Mouse (Mus musculus) cerebral cortex, adult 2 months (tissue): ENCODE results near the gene Zfp575.

Experiments
- WGBS: fragments of 180-500 bp; shearing (Covaris S2); methylation state at CpG from one replicate; pipeline ENCODE4 v1.1.7; 2018; 5-methylcytosine and 5-hydroxymethylcytosine counted together

The Zfp575 gene

DNA sequence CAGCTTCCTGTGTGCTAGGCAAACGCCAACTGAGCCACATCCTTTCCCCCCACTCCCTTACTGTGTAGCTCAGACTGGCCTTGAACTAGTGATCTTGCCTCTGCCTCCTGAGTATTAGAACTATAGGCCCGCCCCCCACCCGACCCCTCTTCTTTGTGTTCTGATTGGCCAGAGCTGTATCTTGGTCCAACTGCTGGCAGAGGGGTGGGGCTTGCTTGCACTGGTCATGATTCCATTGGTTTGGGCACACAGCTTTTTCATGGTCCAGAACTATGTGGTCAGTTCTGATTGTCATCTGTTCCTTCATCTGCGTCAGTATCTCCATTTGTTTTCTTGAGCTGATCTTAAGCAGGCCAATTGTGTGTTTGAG lies 23.6 kb downstream of the Zfp575 start:
- WGBS = 91% methylated on average over 4 of the region's 4 CpGs

DNA sequence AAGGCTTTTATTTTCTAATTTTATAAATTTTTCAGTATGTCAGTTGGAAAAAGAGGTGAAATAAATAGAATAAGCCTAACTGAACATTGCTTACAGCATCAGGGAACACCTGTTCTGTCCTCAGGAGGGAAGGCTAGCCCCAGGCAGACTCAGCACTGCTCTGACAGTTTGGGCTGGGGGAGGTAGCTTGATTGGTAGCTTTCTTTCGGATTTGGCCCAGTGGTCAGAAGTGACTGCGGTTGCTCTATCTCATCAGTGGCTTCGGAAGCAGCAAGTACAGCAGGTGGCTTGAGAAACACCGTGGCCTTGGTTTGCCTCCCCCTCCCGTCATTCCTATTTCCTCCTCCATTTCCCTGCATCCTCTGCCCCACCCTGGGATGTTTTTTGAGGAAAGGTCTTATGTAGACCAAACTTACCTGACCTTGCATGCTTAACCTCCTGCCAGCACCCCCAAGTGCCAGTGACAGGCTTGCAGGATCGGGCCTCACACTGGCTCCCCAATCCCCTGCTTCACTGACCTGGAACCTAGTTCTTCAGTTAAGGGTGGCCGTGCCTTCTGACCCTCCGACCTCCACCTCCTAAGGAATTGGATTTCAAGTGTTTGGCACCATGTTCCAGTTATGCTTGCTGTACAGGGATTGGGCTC lies 24.1 kb downstream of the Zfp575 start:
- 91% methylated on average over 8 of the region's 8 CpGs for whole genome bisulfite sequencing

DNA sequence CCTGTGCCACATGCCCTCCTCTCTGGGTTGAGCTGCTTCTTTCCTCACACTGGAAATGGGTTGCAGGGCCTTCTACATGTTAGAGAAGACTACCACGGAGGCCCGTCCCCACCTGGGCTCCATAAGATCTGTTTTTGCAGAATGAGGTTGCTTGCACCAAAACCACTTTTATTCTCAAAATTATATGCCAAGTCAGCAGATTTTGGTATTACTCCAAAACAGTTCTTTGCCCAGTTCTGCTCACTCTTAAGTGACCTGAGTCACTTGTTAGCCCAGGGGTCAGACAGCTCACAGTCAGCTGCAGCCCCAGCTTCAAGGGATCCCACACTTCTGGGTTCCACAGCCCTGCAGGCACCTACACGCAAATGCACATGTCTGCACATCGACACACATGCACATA lies 26.0 kb downstream of the Zfp575 start:
- 93% methylated on average over 4 of the region's 4 CpGs for WGBS

DNA sequence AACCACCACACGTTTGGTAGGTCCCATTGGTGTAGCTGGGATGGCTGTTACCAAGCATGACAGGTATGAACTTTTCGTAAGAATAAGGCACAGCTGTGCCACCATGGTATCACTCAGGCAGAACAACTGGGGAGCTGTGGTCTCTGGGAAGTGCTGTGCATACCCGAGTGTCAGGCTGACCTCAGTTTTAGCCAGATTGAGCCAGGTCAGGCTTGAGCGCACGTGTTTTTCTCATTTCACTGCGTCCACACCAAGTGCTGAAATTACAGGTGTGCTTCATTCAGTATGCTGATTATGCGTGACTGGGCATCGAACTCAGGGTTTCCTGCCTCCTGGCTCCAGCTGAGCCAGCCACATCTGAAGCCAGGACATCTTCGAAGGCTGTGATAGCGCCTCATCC lies 31.7 kb downstream of the Zfp575 start:
- 94% methylated on average over 10 of the region's 10 CpGs for WGBS

DNA sequence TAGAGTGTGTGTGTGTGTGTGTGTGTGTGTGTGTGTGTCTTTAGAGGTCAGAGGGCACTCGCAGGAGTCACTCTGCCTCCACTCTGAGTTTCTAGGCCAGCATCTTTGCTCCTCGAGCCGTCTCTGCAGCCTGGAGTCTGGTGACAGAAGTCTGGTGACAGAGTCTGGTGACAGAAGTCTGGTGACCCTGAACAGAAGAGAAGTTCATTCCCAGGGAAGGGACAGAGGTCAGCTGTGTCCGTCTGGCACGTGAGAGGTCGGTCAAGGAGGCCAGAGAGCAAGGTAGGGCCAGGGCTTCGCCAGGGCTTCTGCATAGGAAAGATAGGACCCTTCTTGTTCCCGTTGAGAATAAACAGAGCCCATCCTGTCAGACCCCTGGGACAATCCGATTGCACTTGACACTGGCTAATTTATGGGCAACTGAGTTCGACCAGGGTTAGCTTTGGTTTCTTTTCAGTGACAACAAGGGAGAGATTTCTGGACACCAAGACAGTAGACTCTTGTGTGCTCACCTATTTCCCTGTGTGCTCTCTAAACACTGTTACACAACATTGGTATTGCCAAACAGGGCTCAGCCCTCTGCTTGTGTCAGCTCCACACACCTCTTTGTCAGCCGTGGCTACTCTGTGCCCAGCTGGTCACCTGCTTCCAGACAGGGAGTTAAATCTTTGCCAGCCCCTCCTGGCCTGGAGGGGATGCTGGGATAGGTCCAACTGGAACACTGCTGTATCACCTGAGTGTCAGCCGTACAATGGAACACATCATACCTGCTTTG lies 35.3 kb downstream of the Zfp575 start:
- 86% methylated on average over 12 of the region's 12 CpGs for WGBS

DNA sequence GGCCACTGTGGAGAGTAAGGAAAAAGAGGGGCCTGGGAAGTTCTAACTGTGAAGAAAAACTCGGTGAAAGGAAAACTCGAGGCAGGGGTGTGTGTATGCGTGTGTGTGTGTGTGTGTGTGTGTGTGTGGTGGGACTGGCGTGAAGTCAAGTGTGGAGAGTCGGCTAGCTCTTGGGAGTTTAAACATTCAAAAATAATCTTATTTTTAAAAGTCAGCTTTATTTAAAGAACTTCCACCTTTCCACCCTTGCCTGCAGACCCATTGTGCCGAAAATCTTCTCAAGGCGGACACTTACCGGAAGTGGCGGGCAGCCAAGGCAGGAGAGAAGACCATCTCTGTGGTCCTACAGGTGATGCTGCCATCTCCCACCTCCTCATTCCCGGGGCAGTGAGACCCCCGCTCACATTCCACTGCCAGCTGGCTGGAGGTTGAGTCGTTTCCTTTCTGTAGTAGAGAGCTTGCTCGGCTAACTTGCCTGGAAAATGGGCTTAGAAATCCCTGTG lies 39.9 kb downstream of the Zfp575 start:
- 15% methylated on average over 13 of the region's 13 CpGs for WGBS

DNA sequence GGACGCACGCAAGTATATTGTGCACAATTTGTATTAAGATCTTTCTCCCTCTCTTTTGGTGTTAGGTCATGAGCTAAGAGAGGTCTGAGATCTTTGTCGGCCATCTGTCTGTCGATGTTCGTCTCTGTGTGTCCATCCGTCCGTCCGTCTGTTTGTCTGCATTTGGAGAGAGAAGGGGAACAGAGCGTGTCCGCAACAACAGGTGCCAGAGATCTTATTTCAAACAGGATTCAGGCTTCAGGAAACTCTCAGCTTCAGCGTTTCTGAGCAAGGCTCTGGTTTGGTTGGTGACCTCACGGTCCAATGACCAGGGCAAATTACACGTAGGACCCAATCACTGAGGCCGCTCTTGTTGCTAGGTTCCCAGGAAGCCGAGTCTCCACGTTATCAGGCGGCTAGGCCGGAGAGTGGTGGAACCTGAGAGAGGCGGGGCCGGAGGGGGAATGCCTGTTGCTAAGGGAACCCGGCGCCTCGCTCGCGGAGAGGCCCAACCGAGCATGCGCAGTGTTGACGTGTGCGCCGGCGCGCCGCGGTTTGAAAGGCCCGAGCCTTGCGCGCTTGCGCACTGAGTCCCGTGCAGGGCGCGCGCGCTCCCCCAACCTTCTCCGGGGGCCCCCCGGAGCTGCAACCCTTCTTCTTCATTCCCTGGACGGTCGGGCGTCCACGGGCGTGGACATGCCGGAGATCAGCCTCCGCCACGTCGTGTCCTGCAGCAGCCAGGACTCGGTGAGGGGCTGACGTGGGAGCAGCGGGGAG lies 40.6 kb downstream of the Zfp575 start:
- under 1% methylated on average over 57 of the region's 57 CpGs for WGBS

DNA sequence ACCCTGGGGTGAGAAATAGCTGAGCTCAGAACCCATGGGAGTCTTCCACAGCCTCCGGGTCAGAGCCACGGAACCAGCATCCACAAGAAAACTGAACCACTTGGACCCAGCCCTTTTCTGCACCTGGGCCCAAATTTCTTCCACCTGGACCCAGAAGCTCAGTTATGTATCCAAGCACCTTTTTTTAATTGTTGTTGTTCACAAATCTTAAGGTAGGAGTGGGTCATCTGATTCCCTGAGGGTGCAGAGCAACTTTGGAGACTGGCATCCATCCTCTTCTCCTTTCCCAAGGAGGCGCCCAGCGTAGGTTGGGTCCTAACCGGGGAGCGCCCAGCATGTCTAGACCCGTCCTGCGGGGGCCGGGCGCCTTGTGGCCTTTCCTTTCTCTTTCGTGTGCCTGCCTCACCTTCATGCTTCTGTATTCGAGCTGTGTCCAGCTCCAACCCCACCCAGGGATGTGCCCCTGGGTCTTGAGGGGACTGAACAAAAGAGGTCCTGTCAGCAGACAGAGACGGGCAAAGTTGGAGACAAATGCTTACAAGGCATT lies 41.3 kb downstream of the Zfp575 start, which contains the start of the genes Pinlyp and Xrcc1:
Pinlyp (minus strand) TSS at position 51 of the 547 bp plus-strand sequence.
Xrcc1 (plus strand) TSS at position 222 of the 547 bp plus-strand sequence.
- WGBS = 45% methylated on average over 13 of the region's 13 CpGs

DNA sequence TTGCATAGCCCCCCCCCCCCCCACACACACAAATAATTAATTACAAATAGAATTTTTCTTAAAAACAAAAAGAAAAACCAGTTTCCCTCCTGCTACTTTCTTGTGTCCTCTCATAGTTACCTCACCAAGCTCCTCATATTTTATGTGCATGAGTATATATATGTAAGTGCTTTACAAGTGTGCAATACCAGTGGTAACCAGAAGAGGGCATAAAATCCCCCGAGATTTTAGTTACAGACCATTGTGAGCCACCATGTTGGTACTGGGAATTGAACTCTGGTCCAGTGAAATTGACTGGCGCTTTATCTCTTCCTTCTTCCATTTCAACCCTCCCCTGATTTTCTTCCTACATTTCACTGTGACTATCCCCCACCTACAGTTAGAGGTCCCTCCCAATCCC lies 42.9 kb downstream of the Zfp575 start:
- 87% methylated on average over 2 of the region's 2 CpGs for WGBS

DNA sequence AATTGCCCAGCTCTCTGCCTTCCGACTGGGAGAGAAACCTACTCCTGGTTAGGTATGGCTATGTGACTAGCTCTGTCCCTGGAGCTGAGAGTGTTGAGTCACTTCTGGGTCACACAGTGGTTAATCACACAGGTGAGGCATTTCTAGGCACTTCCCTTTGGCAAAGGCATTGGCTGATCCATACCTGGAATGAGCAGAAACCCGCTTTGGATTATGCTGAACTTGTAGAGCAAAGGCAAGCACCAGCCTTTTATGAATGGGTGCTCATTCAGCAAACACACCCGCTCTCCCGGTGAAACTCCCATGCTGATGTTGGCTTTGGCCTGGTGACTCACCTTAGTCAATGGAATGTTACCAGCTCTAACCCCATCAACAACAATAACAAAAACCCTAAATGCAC lies 47.8 kb downstream of the Zfp575 start:
- WGBS = 90% methylated on average over 4 of the region's 4 CpGs

DNA sequence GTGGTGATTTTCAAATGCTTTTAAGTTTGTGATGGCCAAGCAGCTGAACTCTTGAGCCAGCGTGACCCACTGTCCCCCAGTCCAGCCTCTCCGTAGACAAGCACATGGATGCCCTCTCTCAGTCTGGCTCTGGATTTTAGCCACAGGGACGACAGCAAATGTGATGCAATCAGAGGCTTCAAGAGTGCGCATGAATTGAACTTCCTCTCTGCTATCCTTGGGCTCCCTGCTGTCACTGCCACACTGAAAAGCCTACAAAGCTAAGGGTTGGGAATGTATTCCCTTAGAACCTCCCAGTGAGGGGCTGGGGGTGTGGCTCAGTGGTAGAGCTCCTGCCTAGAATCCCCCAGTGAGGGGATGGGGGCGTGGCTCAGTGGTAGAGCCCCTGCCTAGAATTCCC lies 48.7 kb downstream of the Zfp575 start:
- 73% methylated on average over 5 of the region's 5 CpGs for WGBS

DNA sequence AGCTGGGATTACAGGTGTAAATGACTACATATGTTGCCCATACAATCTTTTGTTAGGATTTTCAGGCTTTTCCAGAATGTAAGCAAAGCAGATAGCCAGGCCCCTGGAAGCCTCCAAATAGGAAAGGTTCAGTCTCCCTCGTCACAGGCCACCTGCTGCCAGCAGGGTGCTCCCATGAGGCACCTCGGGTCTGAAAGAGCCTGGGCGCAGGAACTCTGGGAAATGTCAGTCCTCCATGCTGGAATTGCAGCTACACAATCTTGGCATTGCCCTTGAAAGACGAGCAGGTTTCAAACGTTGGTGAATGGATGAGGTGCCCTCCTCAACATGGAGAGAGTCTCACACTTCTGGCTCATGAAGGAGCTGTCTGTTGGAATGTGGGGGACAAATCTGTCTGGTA lies 49.3 kb downstream of the Zfp575 start:
- 28% methylated on average over 5 of the region's 5 CpGs for WGBS

DNA sequence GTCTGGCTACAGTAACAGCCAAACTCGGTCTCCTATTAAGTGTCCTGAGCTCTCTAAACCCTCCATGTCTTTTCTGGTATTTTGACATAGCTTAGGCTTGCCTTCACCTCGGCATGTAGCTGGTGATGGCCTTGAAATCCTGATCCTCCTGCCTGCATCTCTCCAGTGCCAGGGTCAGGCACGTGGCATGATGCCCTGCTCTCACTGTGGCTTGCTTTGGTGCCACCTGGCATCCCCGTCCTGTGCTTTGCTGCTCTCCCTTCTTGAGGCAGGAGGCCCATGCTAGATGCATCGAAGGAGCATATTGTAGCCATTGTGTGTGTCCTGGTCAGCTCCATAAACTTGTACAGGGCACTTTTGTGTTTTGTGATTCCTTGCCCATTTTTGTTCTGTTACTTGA lies 49.9 kb downstream of the Zfp575 start:
- 58% methylated on average over 5 of the region's 5 CpGs for WGBS

DNA sequence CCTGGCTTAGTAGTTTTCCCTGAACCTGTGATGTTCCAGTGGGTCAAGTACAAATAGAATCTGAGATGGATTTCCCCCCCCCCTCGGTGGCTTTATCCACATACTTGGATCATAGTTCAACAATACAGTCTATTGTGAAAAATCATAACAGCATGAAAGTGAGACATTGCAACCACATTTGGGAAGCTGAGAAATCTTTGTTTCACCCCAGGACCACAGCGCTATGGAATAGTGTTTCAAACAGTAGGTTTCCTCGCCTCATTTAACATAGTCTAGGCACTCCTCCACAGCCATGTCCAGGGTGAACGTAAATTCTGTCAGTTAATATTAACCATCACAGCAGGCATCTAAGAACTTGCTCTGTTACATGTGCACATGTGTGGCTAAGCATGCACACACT lies 50.4 kb downstream of the Zfp575 start:
- WGBS = 79% methylated on average over 4 of the region's 4 CpGs

DNA sequence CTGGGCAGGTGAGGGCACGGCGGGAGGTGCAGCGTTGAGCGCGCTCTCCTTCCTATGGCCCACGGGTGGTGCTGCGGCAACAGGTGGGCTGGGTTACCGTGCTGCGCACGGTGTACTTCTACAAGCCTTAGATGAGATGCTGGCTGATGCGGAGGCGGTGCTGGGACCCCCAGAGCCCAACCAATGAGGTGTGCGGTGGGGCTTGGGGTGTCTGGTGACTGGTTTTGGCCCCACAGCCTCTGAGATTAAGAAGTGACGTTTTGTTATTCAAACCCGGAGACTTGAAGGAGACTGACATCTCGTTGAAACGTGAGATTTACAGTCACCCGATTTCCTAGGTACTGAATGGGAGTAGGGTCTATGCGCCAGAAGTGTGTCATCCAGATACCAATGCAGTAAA lies 53.1 kb downstream of the Zfp575 start:
- 55% methylated on average over 19 of the region's 19 CpGs for WGBS
